Mouse (Mus musculus) neural tube, embryonic 11.5 days (tissue): Measurements from ENCODE around the gene BC049352. TPM values are rescaled to one million over a fixed set of nuclear protein-coding genes. Genes with fewer than 3 reads are reported as not detected.

Experiments used
- ATAC-seq: fragments of 200-750 bp; cut with Nextera tagmentation; 2 replicates; pipeline ENCODE4 v1.8.0; 2017; ENCODE audit warnings: moderate number of reproducible peaks, mild to moderate bottlenecking, moderate TSS enrichment, moderate library complexity; ENCODE audit not compliant: insufficient read depth, low FRiP score, low TSS enrichment
- DNase-seq: peaks from one replicate; pipeline ENCODE4 v3.0.0-alpha.2; 2015; ENCODE audit warnings: low spot score
- H3K27ac ChIP-seq: fragments of 300-500 bp; sonication (generic); 2 replicates; pipeline ENCODE4 v1.5.1; 2014; ENCODE audit warnings: low read depth, mild to moderate bottlenecking, low read length
- H3K27me3 ChIP-seq: fragments of 300-500 bp; sonication (generic); 2 replicates; pipeline ENCODE4 v1.6.1; 2014; ENCODE audit warnings: mild to moderate bottlenecking, low read length, mixed read lengths; ENCODE audit not compliant: control insufficient read depth, insufficient read depth
- H3K36me3 ChIP-seq: fragments of 300-500 bp; sonication (generic); 2 replicates; pipeline ENCODE4 v1.6.1; 2014; ENCODE audit warnings: mild to moderate bottlenecking, low read length, moderate library complexity, mixed read lengths; ENCODE audit not compliant: control insufficient read depth, insufficient read depth
- H3K4me1 ChIP-seq: fragments of 300-500 bp; sonication (generic); 2 replicates; pipeline ENCODE4 v1.6.1; 2014; ENCODE audit warnings: low read length, mixed read lengths; ENCODE audit not compliant: control insufficient read depth, insufficient read depth
- H3K4me2 ChIP-seq: fragments of 300-500 bp; sonication (generic); 2 replicates; pipeline ENCODE4 v1.6.1; 2014; ENCODE audit warnings: low read depth, mild to moderate bottlenecking, moderate library complexity
- H3K4me3 ChIP-seq: fragments of 300-500 bp; sonication (generic); 2 replicates; pipeline ENCODE4 v1.5.1; 2014; ENCODE audit warnings: low read depth, low read length
- H3K9ac ChIP-seq: fragments of 300-500 bp; sonication (generic); 2 replicates; pipeline ENCODE4 v1.6.1; 2014; ENCODE audit warnings: mild to moderate bottlenecking, low read length
- H3K9me3 ChIP-seq: fragments of 300-500 bp; sonication (generic); 2 replicates; pipeline ENCODE4 v1.6.1; 2016; ENCODE audit warnings: low read length; ENCODE audit not compliant: control insufficient read depth
- WGBS: fragments of 180-500 bp; shearing (Covaris S2); extraction: QIAGEN DNeasy Blood & Tissue Kit; methylation state at CpG from one replicate; pipeline ENCODE4 v1.1.7; 2014; 5-methylcytosine and 5-hydroxymethylcytosine counted together
- microRNA-seq: library from miRNA; unstranded; fragments of <30 nt; microRNA quantifications from one replicate; pipeline ENCODE4, GENCODE M21; 2016
- polyA plus RNA-seq: library from polyadenylated mRNA; unstranded; fragments of >200 nt; fragmentation: Nextera tagmentation; extraction: Ambion mirVana; gene quantifications from 2 replicates; pipeline ENCODE4 v1.2.1, GENCODE M21; 2014

The BC049352 gene
- polyA plus RNA-seq, 1 experiment from 2014 or later: not detected

DNA sequence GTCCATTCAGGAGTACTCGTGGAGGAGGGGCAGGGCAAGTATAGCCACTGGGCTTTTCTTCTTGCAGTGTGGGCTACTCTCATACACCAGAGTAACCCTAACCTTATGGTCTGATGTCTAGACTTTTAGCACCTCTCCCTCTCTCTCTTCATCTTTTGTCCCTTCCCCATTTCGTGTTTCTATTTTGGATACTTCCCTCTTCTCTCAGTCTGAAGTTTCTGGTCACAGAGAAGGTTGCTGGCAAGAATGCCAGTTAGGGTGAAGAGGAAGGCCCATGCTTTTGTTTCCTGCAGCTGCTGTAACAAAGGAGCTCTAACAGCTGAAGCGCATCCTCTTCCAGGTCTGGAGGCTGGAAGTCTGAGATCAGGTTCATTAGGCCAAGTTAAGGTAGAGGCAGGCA lies 99.1 kb downstream of the BC049352 start:
- WGBS: 73% methylated on average over 3 of the region's 3 CpGs
- H3K27ac ChIP-seq: no peak overlapping the region
- no peak for ATAC-seq

DNA sequence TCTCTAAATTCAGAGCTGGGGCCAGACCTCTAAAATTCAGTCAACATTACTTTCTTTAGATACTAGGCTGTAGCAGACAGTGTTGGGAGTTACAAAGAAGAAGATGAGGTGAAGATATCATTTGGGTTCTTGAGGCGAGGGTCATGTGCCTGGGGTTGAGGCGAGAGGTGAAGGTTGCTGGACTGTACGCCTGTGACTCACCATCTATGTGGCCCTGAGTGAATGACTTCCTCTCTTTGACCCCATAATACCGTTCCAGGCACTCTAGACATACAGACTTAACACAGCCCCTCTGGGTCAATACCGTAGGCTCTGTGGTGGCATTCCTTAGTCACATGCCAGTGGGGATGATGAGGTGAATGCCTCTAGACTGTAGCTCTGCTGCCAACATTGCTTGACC lies 100.7 kb downstream of the BC049352 start:
- no peaks in the 10 kb centered on the region for H3K4me1 ChIP-seq
- H3K4me3 ChIP-seq: no peak overlapping the region
- H3K4me2 ChIP-seq: no peak overlapping the region
- no peaks in the 10 kb centered on the region for H3K27me3 ChIP-seq
- no peak overlapping the region for H3K9ac ChIP-seq
- H3K9me3 ChIP-seq: no peaks in the 10 kb centered on the region
- H3K36me3 ChIP-seq: no peaks in the 10 kb centered on the region
- H3K27ac ChIP-seq: no peak overlapping the region
- no peak for ATAC-seq
- DNase-seq: no peak
- 87% methylated on average over 5 of the region's 5 CpGs for WGBS

More for the DNA sequence above, 99.1 kb downstream of the BC049352 start:
- H3K4me3 ChIP-seq: no peak overlapping the region
- no peak for DNase-seq
- H3K9ac ChIP-seq: no peak overlapping the region
- no peak overlapping the region for H3K4me2 ChIP-seq
- H3K27me3 ChIP-seq: no peaks in the 10 kb centered on the region
- H3K4me1 ChIP-seq: no peaks in the 10 kb centered on the region
- H3K36me3 ChIP-seq: no peaks in the 10 kb centered on the region
- no peaks in the 10 kb centered on the region for H3K9me3 ChIP-seq

DNA sequence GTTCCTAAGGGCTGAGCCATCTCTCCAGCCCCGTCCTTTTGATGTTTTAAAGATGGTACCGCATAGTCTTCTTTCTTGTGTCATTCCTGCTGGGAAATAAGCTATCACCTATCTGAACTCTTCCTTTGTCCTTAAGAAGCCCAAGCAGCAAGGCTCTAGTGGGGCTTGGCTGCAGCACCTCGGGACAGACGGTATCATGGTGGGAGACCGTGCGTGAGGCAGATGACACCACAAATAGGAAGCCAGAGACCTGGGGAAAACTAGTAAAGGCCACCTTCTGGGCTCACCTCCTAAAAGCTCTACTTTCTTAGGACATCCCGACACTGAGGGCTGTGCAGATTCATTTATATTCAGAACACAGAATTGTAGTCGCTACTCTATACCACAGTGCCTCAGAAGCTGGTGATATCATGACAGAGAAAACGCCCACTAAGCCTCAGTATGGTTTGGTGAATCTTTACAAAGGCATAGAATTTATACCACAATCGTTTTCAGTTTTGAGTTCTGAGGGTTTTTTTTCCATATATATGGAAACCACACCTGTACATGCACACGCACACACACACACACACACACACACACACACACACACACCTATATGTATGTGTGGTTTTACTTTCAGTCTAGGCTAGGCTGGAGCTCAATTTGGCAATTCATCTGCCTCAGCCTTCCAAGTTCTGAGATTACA lies 109.8 kb downstream of the BC049352 start:
- DNase-seq (no peak), ATAC-seq (no peak)
- no peak overlapping the region for H3K9ac ChIP-seq
- no peaks in the 10 kb centered on the region for H3K36me3 ChIP-seq
- H3K27me3 ChIP-seq: no peaks in the 10 kb centered on the region
- H3K4me2 ChIP-seq: no peak overlapping the region
- H3K4me1 ChIP-seq: no peaks in the 10 kb centered on the region
- WGBS: 88% methylated on average over 11 of the region's 11 CpGs
- H3K4me3 ChIP-seq: no peak overlapping the region
- no peaks in the 10 kb centered on the region for H3K9me3 ChIP-seq
- no peak overlapping the region for H3K27ac ChIP-seq

DNA sequence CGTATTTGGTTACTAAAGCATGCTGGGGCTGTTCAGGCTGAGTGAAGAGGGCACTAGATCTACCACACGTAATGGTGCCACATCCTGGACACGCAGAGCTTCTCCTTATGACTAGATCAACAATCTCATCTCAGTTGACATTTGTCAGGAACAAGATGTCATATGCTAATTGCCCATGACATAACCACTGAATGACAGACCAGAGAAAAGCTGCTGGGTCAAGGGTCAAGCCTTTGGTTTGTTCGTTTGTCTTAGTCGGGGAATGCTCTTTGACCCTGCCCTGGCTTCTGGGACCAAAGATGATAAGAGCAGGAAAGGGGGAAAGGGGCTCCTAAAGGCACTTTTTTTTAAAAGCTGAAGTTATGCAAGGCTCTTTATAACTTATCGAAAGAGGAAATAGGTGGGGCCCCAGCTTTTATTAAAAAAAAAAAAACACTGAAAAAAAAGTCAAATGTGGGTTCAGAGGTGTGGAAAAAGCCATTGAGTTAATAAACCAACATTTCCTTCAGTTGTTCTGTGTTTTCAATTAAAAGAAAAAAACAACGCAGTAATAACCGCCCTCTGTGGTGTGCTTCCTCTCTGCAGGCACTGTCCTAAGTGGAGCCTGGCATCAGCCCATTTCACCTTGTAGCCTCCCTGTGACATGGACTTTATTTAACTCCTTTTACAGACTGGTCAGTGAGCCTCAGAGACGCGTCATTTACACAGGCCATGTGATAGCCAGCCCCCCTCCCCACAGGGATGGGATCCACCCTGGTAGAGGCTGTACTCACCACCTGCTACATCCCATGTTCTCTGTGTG lies 112.6 kb downstream of the BC049352 start:
- DNase-seq (no peak), ATAC-seq (no peak)
- Histone ChIP-seq H3K4me2 (no peak overlapping the region), H3K4me3 (no peak overlapping the region), H3K27me3 (no peaks in the 10 kb centered on the region), H3K9me3 (no peaks in the 10 kb centered on the region), H3K4me1 (no peaks in the 10 kb centered on the region), H3K27ac (no peak overlapping the region), H3K9ac (no peak overlapping the region), H3K36me3 (no peaks in the 10 kb centered on the region)
- WGBS: 55% methylated on average over 10 of the region's 10 CpGs

DNA sequence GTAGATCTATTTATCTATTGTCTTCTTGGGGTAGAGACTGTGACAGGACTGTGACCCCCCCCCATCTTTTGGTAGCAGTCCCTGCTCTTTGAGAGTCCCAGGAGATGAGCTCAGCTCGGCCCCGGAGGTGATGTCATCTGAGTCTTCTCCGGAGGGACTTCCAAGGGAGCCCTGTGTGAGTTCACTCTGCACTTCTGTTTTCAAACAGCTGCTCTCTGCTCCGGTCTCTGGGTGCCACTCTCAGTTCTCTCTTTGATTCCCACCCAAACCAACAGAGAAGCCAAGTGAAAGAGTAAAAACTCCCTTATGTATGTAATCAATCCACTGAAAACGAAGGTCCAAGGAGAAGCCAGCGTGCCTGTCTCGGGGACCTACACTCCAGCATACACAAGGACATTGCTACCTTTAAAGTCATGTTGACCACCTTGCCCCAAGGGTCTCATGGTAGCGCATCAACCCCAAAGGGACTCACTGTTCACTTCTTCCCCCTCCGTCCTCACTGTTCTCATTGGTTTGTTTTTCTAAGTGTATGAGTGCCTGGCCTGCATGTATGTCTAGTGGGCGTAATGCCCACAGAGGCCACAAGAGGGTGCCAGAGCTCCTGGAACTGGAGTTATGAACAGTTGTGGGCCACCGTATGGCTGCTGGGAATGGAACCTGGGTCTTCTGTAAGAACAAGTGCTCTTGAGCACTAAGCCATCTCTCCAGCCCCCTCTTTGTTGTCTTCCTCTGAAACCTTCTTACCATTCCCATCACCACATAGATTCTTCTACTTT lies 117.6 kb downstream of the BC049352 start:
- ATAC-seq (no peak), DNase-seq (peak; percentile 32)
- H3K9me3 ChIP-seq: no peaks in the 10 kb centered on the region
- no peaks in the 10 kb centered on the region for H3K27me3 ChIP-seq
- WGBS: 82% methylated on average over 11 of the region's 11 CpGs
- 0 out of 2 replicates have a peak, but pooled peaks cover 2% of the 10 kb centered on the region for H3K4me1 ChIP-seq
- H3K4me3 ChIP-seq: no peak overlapping the region
- no peak overlapping the region for H3K4me2 ChIP-seq
- H3K9ac ChIP-seq: no peak overlapping the region
- no peak overlapping the region for H3K27ac ChIP-seq
- no peaks in the 10 kb centered on the region for H3K36me3 ChIP-seq

Small RNAs within 50 kb of the gene (microRNA-seq; reads per million reads assigned to microRNA genes)
- gene Mir7086: not detected

Other genes with a start within 250 kb of the BC049352 start
- gene Ube4a, start 216.4 kb upstream of the BC049352 start, polyA plus RNA-seq: 38.2 and 38.3 TPM in 2 replicates
- not detected in 2 replicates for gene Cd3g, start 201.6 kb upstream of the BC049352 start, polyA plus RNA-seq
- gene Cd3d, start 200.2 kb upstream of the BC049352 start, polyA plus RNA-seq: not detected in 2 replicates
- not detected in 2 replicates for gene Cd3e, start 172.4 kb upstream of the BC049352 start, polyA plus RNA-seq
- 3.7 and 3.9 TPM in 2 replicates for gene Mpzl2, start 142.2 kb upstream of the BC049352 start, polyA plus RNA-seq
- gene Mpzl3, start 126.8 kb upstream of the BC049352 start, polyA plus RNA-seq: 1.8 and 1.9 TPM in 2 replicates
- gene Jaml, start 102.8 kb upstream of the BC049352 start, polyA plus RNA-seq: 0.09 and 0.99 TPM in 2 replicates
- gene Scn2b, start 64.2 kb upstream of the BC049352 start, polyA plus RNA-seq: 3.4 and 4.4 TPM in 2 replicates
- 0.12 TPM in 2 replicates for gene Scn4b, start 43.6 kb upstream of the BC049352 start, polyA plus RNA-seq
- gene Tmprss4, start 22.1 kb downstream of the BC049352 start, polyA plus RNA-seq: not detected in 2 replicates
- gene Il10ra, start 87.1 kb downstream of the BC049352 start, polyA plus RNA-seq: 0.77 and 1.4 TPM in 2 replicates
- 0.16 TPM in 1 of 2 replicates, not detected in the other for gene Tmprss13, start 137.1 kb downstream of the BC049352 start, polyA plus RNA-seq
- 109 and 111 TPM in 2 replicates for gene Fxyd6, start 188.2 kb downstream of the BC049352 start, polyA plus RNA-seq
- 0.88 and 2.1 TPM in 2 replicates for gene Fxyd2, start 217.7 kb downstream of the BC049352 start, polyA plus RNA-seq
- 1.1 and 1.2 TPM in 2 replicates for gene Dscaml1, start 244.6 kb downstream of the BC049352 start, polyA plus RNA-seq